Mouse (Mus musculus) heart, embryonic 16.5 days (tissue): Measurements from ENCODE around the gene Ube2j1. TPM values are rescaled to one million over a fixed set of nuclear protein-coding genes. Genes with fewer than 3 reads are reported as not detected.

ENCODE experiments used
- polyA plus RNA-seq: library from polyadenylated mRNA; unstranded; fragments of >200 nt; fragmentation: Nextera tagmentation; extraction: Ambion mirVana; gene quantifications from 2 replicates; pipeline ENCODE4 v1.2.1, GENCODE M21; 2015

The Ube2j1 gene
- polyA plus RNA-seq, 1 experiment from 2014 or later, result 35.3 TPM

Other genes with a start within 250 kb of the Ube2j1 start
- gene Lyrm2, start 231.2 kb upstream of the Ube2j1 start, polyA plus RNA-seq, result 107 and 109 TPM in 2 replicates
- 4.7 and 5.6 TPM in 2 replicates for gene Ankrd6, start 80.6 kb upstream of the Ube2j1 start, polyA plus RNA-seq
- 41.9 and 44.7 TPM in 2 replicates for gene Rragd, start 48.4 kb upstream of the Ube2j1 start, polyA plus RNA-seq
- 0.17 and 0.69 TPM in 2 replicates for gene Gabrr2, start 31.6 kb downstream of the Ube2j1 start, polyA plus RNA-seq
- 0.09 and 0.12 TPM in 2 replicates for gene Gabrr1, start 101.1 kb downstream of the Ube2j1 start, polyA plus RNA-seq
- gene Pm20d2, start 158.3 kb downstream of the Ube2j1 start, polyA plus RNA-seq, result 2.6 and 2.9 TPM in 2 replicates
- gene Srsf12, start 177.6 kb downstream of the Ube2j1 start, polyA plus RNA-seq, result 1.6 and 2.3 TPM in 2 replicates